Mouse (Mus musculus) cerebellum, adult 11 months (tissue): ENCODE measurements at regions not wholly inside any gene's neighbourhood (a gene's known extent, or its start where the extent isn't known, plus 50 kb on each side); places are given as distances from the start of the nearest gene placed in this dataset.

Experiments used
- DNase-seq: peaks from one replicate; pipeline ENCODE4 v3.0.0; 2022

DNA sequence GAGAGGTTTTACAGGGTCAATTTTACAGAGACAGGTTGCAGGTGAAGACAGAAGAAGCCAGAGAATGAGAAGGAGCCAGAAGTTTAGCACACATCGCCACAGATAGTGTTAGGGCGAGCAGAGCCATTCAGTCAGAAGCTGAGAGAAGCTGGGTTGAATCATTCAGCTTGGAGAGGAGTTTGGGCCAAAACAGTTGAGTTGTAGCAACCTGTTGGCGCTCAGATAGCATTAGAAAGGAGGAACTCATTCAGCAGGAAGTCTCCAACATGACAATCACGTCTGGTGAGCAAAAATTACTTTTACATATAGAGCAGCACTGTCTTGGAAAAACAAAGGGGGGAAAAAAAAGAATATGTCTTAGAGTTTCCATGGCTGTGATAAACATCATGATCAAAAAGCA is 53.2 kb downstream of the Fam43a start:
- no peak for DNase-seq

DNA sequence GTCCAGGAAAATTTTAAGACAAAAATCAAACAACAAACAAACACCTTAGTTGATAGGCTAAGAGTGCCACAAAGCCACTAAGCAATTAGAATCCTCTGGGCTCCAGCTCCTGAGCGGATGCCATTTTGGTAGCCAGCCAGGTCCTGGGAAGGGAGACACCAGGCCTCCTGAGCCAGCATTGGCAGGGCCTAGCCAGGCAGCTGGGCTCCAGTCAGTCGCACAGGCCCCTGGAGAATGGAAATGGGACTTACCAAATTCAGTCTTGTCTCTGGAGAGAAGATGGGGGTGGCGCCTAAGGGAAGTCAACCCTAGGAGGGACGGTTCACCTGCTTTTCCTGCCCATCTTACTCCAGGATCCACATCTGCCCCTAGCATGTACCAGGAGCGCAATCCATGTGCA is 54.3 kb downstream of the Fam43a start:
- DNase-seq = peak; percentile 32

DNA sequence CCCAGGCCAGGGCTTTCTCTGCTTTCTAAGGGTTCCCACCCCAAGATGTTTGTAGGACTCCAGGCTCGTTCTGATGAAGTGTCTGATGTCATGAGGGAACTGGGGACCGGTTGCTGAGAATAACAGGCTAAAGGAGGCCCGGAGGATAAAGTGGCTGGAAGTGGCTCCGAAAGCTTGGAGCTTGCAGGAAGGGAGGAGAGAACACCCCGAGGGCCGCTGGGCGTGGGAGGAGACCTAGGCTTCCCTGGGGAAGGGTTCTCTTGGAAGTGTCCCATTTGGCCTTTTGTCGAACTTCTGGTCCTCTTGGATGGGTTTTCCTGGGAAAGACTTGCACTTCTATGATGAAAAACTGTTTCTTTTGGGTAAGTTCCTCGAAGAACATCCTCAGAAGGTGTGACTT is 54.7 kb downstream of the Fam43a start:
- DNase-seq = no peak

GRCm38 (mm10) chr16:30655798-30656221 is 56.3 kb downstream of the Fam43a start:
- no peak for DNase-seq

DNA sequence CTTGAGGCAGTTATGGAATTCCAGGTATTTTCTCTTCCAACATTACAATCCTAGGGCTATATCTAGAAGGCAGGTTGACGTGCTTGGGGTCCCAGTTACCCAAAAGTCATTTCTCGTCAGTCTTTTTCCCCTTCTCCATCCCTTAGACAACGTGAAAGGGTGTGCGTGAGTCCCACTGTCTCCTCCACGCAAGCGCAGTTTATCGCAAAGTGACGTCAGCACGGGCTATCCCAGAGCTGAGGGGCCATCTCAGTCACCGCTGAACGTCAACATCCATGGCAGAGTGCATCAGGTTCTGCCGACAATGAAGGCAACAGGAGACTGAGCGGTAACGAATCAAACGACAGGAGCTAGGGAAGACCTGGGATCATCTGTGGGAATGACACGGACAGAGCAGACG is 57.4 kb downstream of the Fam43a start:
- DNase-seq = no peak

GRCm38 (mm10) chr16:30658921-30659320 is 59.4 kb downstream of the Fam43a start:
- DNase-seq = no peak

GRCm38 (mm10) chr16:30661086-30661977 is 61.8 kb downstream of the Fam43a start:
- no peak for DNase-seq

GRCm38 (mm10) chr16:30663055-30663454 is 63.5 kb downstream of the Fam43a start:
- DNase-seq = no peak

- no peak for DNase-seq
Observed at GRCm38 (mm10) chr16:30663971-30664370, 64.4 kb downstream of the Fam43a start.

DNA sequence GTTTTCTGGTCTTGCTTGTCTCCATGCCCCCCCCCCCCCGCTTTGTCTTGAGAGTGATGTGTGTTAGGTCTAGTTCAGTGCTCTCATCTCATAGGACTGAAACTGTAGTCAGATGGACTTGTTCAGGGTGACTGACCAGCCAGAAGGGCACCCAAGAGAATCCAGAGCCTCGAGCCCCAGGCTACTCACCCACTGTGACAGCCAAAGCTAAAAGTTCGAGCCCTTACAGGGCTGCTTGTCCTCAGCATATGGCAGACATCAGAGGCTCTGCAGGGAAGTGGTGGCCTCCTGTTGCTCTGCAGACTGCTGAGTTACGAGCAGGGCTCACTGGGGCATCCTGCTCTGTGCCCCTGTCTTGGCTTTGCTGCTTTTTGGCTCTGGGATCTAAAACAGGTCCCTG is 64.9 kb downstream of the Fam43a start:
- no peak for DNase-seq

GRCm38 (mm10) chr16:30665881-30666280 is 66.4 kb downstream of the Fam43a start:
- DNase-seq = no peak

- DNase-seq = no peak
Observed at GRCm38 (mm10) chr16:30669883-30670282, 70.4 kb downstream of the Fam43a start.

GRCm38 (mm10) chr16:30671584-30671983 is 72.1 kb downstream of the Fam43a start:
- DNase-seq = no peak

DNA sequence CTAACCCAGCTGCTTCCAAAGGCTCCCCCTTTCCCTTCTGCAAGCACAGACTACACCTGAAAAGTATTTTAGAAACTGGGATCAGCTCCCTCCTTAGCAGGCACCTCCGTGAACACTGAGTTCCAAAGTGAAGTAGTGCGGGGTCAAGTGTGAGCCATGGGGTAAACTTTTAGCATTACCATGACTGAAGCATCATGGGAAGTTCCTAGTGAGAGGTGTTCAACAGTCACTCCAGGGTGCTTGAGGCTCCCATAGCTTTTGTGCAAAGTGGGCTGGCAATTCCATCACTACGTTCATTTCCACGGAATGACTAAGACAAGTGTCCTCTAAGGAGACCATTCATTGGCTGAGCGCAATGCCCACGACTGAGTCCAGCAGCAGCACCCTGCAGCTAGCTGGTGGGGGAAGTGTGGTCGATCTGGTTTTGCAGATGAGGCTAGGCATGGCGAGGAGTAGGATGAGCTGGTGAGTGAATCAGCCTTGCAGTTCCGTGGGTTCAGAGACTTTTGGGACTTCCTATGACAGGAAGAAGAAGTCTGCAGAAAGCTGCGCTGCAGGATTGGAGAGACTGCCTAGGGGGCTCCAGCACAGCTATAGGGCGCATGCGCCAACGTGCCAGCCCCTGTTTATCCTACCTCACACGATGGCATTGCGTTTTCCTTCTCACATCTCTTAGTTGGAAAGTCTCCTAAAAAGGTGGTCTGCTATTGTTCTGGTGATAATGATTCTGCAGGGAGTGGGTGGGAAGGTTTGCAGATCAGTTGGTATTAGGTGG is 73.4 kb downstream of the Fam43a start:
- DNase-seq = no peak

- DNase-seq = no peak
Observed at GRCm38 (mm10) chr16:30673662-30674061, 74.1 kb downstream of the Fam43a start.

- no peak for DNase-seq
Observed at GRCm38 (mm10) chr16:30675829-30676228, 76.3 kb downstream of the Fam43a start.

DNA sequence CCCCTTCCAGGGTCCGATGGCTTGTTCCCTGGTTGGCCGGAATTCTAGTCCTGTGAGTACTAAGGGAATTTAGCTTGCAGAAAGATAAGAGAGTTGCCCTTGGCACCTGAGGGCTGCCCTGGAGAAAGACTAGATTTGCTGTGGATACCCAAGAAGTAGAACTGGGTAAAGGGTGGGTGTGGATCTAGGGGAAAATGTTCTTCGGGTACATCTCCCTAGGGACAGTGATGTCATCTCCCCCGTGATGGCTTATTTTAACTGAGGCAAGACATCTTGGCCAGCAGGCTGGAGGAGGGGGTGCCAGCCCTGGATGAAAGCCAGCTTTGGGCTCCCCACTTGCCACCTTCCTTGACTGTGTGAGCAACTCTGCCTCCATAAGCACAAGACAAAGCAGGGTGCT is 77.5 kb downstream of the Fam43a start:
- no peak for DNase-seq

GRCm38 (mm10) chr16:30677896-30678707 is 78.6 kb downstream of the Fam43a start:
- DNase-seq = no peak

- no peak for DNase-seq
Observed at GRCm38 (mm10) chr16:30678708-30679492, 79.4 kb downstream of the Fam43a start.

DNA sequence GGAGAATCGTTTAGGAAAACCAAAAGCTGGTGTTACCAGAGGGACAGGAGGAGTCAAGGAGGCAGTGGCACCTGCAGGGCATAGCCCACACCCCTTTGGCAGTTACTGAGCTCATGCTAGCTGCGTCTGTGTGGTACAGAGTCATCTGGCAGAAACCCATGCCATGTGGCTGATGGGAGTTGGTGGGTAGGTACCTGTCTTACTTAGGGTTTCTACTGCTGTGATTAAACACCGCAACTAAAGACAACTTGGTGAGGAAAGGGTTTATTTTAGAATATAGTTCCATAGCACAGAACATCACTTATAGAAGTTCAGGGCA is 79.9 kb downstream of the Fam43a start:
- DNase-seq = no peak

GRCm38 (mm10) chr16:30681421-30681820 is 81.9 kb downstream of the Fam43a start:
- DNase-seq = no peak

DNA sequence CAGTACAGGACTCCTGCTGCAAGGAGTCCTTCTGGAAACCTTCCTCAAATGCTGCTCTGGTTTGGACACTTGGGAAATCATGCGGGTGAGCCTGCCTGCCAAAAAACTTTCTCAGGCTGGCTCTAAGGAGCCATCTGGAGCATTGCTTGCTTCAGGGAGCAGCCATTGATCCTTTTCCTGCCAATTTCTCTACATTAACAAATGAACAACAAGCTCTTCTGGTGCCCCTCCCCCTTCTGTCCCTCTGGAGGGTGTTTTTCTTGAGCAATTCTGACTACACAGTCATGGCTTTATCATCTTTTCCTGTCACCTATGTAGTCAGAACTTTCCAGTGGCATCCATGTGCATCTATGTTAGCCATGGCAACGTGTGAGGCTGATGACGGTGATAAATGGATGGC is 84.5 kb downstream of the Fam43a start:
- DNase-seq = no peak

DNA sequence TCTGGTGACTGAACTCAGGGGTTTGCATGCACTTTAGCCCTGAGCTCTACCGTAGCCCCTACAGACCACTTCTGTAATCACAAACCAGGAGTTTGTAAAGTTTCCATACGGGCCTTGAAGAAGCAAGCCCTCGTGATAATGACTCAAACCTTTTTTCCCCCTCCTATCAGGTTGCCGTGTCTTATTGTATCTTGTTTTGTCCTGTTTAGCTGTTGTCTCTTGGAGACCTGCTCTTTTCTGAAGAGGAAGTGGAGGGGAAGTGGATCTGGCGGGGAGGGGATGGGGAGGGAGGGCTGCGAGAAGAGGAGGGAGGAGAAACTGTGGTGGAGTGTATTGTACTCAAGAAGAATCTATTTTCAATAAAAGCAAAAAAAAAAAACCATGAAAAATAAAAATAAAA is 87.0 kb downstream of the Fam43a start:
- no peak for DNase-seq
